Mouse (Mus musculus) CH12.LX (cell line): ENCODE data around the gene Prkaa1. TPM values are rescaled to one million over a fixed set of nuclear protein-coding genes. Genes with fewer than 3 reads are reported as not detected.

Source experiments
- DNase-seq: peaks from one replicate; pipeline ENCODE4 v3.0.0-alpha.2; 2013; ENCODE audit errors: extremely low read depth
- H3K27ac ChIP-seq: 2 replicates; pipeline ENCODE4 v1.5.1; 2012; ENCODE audit warnings: low read depth, mild to moderate bottlenecking, control low read depth, moderate library complexity; ENCODE audit not compliant: insufficient read depth
- H3K27me3 ChIP-seq: replicated peaks from 2 replicates; pipeline ENCODE3; 2012; ENCODE audit warnings: inconsistent platforms
- H3K36me3 ChIP-seq, 2 experiments: replicated peaks in 1 of 2; 2 replicates each; pipeline versions ENCODE3 to v1.6.1; 2012; ENCODE audit warnings: inconsistent platforms in 1 of 2, low read length in 1 of 2, mild to moderate bottlenecking in 1 of 2, mixed read lengths in 1 of 2, moderate library complexity in 1 of 2; ENCODE audit not compliant: control insufficient read depth in 1 of 2, insufficient read depth in 1 of 2
- H3K4me1 ChIP-seq, 2 experiments: 2 replicates each; pipeline ENCODE4 v1.6.1; 2012; ENCODE audit warnings: inconsistent platforms in 1 of 2, moderate library complexity in 1 of 2; ENCODE audit not compliant: insufficient read depth in 2 of 2, control insufficient read depth in 1 of 2
- H3K4me2 ChIP-seq: 2 replicates; pipeline ENCODE4 v1.6.1; 2012; ENCODE audit warnings: low read depth, mild to moderate bottlenecking, control low read depth; ENCODE audit not compliant: poor library complexity, insufficient read depth, severe bottlenecking
- H3K4me3 ChIP-seq, 3 experiments: fragments of 150-350 bp in 1 of 3; sonication (generic) in 1 of 3; replicated peaks in 1 of 3; 2 replicates each; pipeline versions ENCODE3 to v1.5.1; 2011 to 2012; ENCODE audit warnings: low read depth in 2 of 3, low read length in 2 of 3, mild to moderate bottlenecking in 2 of 3, moderate library complexity in 2 of 3, control low read depth in 1 of 3, improper control_type of control experiment in 1 of 3, inconsistent platforms in 1 of 3, mixed read lengths in 1 of 3; ENCODE audit not compliant: poor library complexity in 1 of 3
- H3K79me2 ChIP-seq: replicated peaks from 2 replicates; pipeline ENCODE4 v1.6.1; 2012; ENCODE audit warnings: mild to moderate bottlenecking, moderate library complexity; ENCODE audit not compliant: control insufficient read depth, poor library complexity, insufficient read depth, severe bottlenecking; ENCODE audit errors: extremely low read depth
- H3K9ac ChIP-seq: 2 replicates; pipeline ENCODE4 v1.6.1; 2012; ENCODE audit warnings: low read depth, mild to moderate bottlenecking, control low read depth, moderate library complexity; ENCODE audit not compliant: insufficient read depth
- H3K9me3 ChIP-seq: replicated peaks from 2 replicates; pipeline ENCODE3; 2012; ENCODE audit warnings: low read length, inconsistent platforms, mixed read lengths
- BHLHE40 ChIP-seq: IDR thresholded peaks from 2 replicates; pipeline ENCODE4 v1.6.1; 2011; ENCODE audit warnings: mild to moderate bottlenecking, low read depth, low read length, improper control_type of control experiment
- CHD1 ChIP-seq: IDR thresholded peaks from 2 replicates; pipeline ENCODE4 v1.6.1; 2012; ENCODE audit warnings: low read depth, low read length, improper control_type of control experiment, inconsistent platforms
- KAT2A ChIP-seq: IDR thresholded peaks from 2 replicates; pipeline ENCODE4 v1.6.1; 2012; ENCODE audit warnings: low read length, improper control_type of control experiment, inconsistent platforms; ENCODE audit not compliant: insufficient replicate concordance
- MAX ChIP-seq: IDR thresholded peaks from 2 replicates; pipeline ENCODE4 v1.6.1; 2011; ENCODE audit warnings: low read length, improper control_type of control experiment
- PAX5 ChIP-seq: IDR thresholded peaks from 2 replicates; pipeline ENCODE4 v1.6.1; 2012; ENCODE audit warnings: low read length, inconsistent platforms, mixed read lengths
- POLR2A ChIP-seq: IDR thresholded peaks from 2 replicates; pipeline ENCODE4 v1.6.1; 2011; ENCODE audit warnings: low read depth, mild to moderate bottlenecking, improper control_type of control experiment, low read length
- SIN3A ChIP-seq: IDR thresholded peaks from 2 replicates; pipeline ENCODE4 v1.6.1; 2012; ENCODE audit warnings: low read length, improper control_type of control experiment, inconsistent platforms
- ZMIZ1 ChIP-seq: IDR thresholded peaks from 2 replicates; pipeline ENCODE4 v1.6.1; 2012; ENCODE audit warnings: low read depth, mild to moderate bottlenecking, inconsistent platforms, low read length, improper control_type of control experiment
- dilution Hi-C: fragments of 300-500 bp; cut with MboI; formaldehyde crosslinking; loops from 2 replicates; pipeline ENCODE4 v1.14.3; 2020; ENCODE audit warnings: low sequenced_read_pairs; ENCODE audit not compliant: extremely low pct_unique_long_range_greater_than_20kb, extremely low pct_ligation_motif_present
- in situ Hi-C: fragments of 300-500 bp; cut with MboI; formaldehyde crosslinking; loops from 3 replicates; pipeline ENCODE4 v1.14.3; 2019; ENCODE audit warnings: low sequenced_read_pairs, low pct_ligation_motif_present, low pct_unique_long_range_greater_than_20kb, mixed read lengths
- polyA plus RNA-seq: library from polyadenylated mRNA; unstranded; fragments of >175 nt; gene quantifications from 2 replicates; pipeline ENCODE4 v1.2.1, GENCODE M21; 2012; ENCODE audit warnings: low read depth; ENCODE audit not compliant: insufficient read length
- total RNA-seq, 2 experiments: library from RNA; depleted of rRNA; stranded (reverse); fragments of 300-350 nt in 1 of 2; fragments of >200 nt in 1 of 2; gene quantifications; 2 replicates each; pipeline ENCODE4 v1.2.3; 2012 to 2014

The Prkaa1 gene
- total and polyA plus RNA-seq, 3 experiments, result 12.6 to 25.4 (median 21.2) TPM

DNA sequence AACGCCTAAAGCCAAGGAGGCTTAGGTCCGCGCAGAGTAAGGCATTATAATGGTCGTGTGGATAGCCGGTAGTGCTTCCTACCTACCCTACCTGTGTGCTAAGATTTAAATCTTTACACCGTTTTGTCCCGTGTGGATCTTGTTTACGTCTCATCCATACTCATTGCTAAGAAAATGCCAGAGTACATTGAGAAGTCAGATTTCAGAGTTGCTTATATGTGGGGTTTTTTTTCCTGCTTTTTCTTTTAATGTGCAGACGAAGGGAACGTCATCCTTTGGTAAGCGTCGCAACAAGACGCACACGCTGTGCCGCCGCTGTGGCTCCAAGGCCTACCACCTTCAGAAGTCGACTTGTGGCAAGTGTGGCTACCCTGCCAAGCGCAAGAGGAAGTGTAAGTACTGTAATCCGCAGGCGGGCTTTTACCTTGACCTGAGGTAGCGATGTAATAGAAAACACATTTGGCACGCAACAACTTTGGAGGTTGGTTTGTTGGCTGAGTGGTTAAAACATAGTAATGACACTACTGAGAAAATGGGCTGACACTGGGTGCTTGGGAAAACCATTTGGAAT, 26.5 kb upstream of the Prkaa1 start:
- H3K9ac ChIP-seq, result peak overlapping the region; percentile 96
- H3K4me2 ChIP-seq, result peak overlapping the region; percentile 88
- H3K27me3 ChIP-seq, result no peaks in the 10 kb centered on the region
- H3K4me3 ChIP-seq, result peak overlapping the region; percentile 67 to 94 (median 78)
- peaks cover 45 to 49% of the 10 kb centered on the region in 2 experiments for H3K36me3 ChIP-seq
- peaks cover 35% of the 10 kb centered on the region for H3K79me2 ChIP-seq
- peak overlapping the region; percentile 73 for H3K27ac ChIP-seq
- in situ Hi-C loops, result loop anchor here (25.0 kb wide), 1 partner anchor 1080 kb away; the partner anchor contains the start of gene Oxct1
- no peaks in the 10 kb centered on the region for H3K9me3 ChIP-seq
- dilution Hi-C loops, result no loop called here
- DNase-seq, result no peak
- H3K4me1 ChIP-seq, result peaks cover 3 to 36% of the 10 kb centered on the region in 2 experiments; a peak in 2 of 4 replicates
- 0 out of 2 replicates have a peak, but pooled peaks have one; percentile 38 for TF ChIP-seq CHD1
- no peak for TF ChIP-seq MAX
- no peak for TF ChIP-seq KAT2A
- TF ChIP-seq POLR2A, result 0 out of 2 replicates have a peak, but pooled peaks have one; percentile 17

DNA sequence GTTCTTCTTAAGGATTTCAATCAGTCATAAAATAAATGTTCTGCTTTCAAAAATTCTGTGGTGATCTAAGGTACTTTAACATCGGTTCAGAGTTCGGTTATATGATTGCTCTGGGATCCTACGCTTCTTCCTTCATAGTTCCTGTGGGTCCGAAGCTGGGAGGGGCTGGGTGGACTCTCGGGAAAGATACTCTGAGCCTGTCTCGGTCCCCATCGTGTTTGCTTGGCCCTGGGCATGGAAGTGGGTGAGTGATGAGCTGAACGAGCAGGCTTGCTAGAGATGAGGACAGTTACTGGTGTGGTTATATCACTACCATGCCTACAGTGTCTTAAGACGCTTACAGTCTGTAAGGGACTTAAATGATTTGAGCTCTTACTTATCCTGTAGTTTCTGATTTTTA, 25.0 kb upstream of the Prkaa1 start:
- Histone ChIP-seq H3K4me3 (peak overlapping the region in 2 of 3 experiments; percentile 22 to 78), H3K4me1 (peaks cover 3 to 36% of the 10 kb centered on the region in 2 experiments; a peak in 2 of 4 replicates), H3K36me3 (peaks cover 54 to 60% of the 10 kb centered on the region in 2 experiments), H3K27ac (no peak overlapping the region), H3K79me2 (peaks cover 35% of the 10 kb centered on the region), H3K9me3 (no peaks in the 10 kb centered on the region), H3K9ac (peak overlapping the region; percentile 96; the same call in 1 of the 2 replicates), H3K27me3 (no peaks in the 10 kb centered on the region), H3K4me2 (peak overlapping the region; percentile 61)
- dilution Hi-C loops (no loop called here), in situ Hi-C loops (loop anchor here (25.0 kb wide), 1 partner anchor 1081 kb away; the partner anchor contains the start of gene Oxct1)
- TF ChIP-seq POLR2A (0 out of 2 replicates have a peak, but pooled peaks have one; percentile 4), ZMIZ1 (no peak)
- DNase-seq, result no peak

- Histone ChIP-seq H3K4me1 (peaks cover 3 to 36% of the 10 kb centered on the region in 2 experiments; a peak in 2 of 4 replicates), H3K9ac (peak overlapping the region; percentile 96; the same call in 1 of the 2 replicates), H3K9me3 (no peaks in the 10 kb centered on the region), H3K79me2 (peaks cover 35% of the 10 kb centered on the region), H3K4me2 (peak overlapping the region; percentile 61), H3K27ac (no peak overlapping the region), H3K36me3 (peaks cover 55 to 62% of the 10 kb centered on the region in 2 experiments), H3K4me3 (peak overlapping the region in 1 of 3 experiments; percentile 78), H3K27me3 (no peaks in the 10 kb centered on the region)
- dilution Hi-C loops (no loop called here), in situ Hi-C loops (loop anchor here (25.0 kb wide), 1 partner anchor 1082 kb away; the partner anchor contains the start of gene Oxct1)
- no peak for DNase-seq
- peak; percentile 2; the same call in 1 of the 2 replicates for TF ChIP-seq POLR2A
- TF ChIP-seq SIN3A, result peak; percentile 30; the same call in 1 of the 2 replicates
- no peak for TF ChIP-seq PAX5
- no peak for TF ChIP-seq BHLHE40
- TF ChIP-seq, all 38 proteins: peak for 2
These were observed 24.5 kb upstream of the Prkaa1 start for GRCm38 (mm10) chr15:5119192-5119591.
